Mouse (Mus musculus) bone marrow macrophage, adult 2 months (primary cell): ENCODE measurements around the gene Tmem222. TPM values are rescaled to one million over a fixed set of nuclear protein-coding genes. Genes with fewer than 3 reads are reported as not detected.

Source experiments
- H3K27ac ChIP-seq: 2 replicates; pipeline ENCODE4 v1.5.1; 2012; ENCODE audit warnings: low read depth, low read length; ENCODE audit not compliant: insufficient read depth
- H3K4me1 ChIP-seq: 2 replicates; pipeline ENCODE4 v1.6.1; 2012; ENCODE audit warnings: low read length; ENCODE audit not compliant: control insufficient read depth, insufficient read depth
- H3K4me3 ChIP-seq: 2 replicates; pipeline ENCODE4 v1.5.1; 2012; ENCODE audit warnings: mild to moderate bottlenecking, low read length, moderate library complexity; ENCODE audit not compliant: insufficient read depth
- CTCF ChIP-seq: IDR thresholded peaks from 2 replicates; pipeline ENCODE4 v1.5.1; 2012; ENCODE audit warnings: low read depth, mild to moderate bottlenecking, low read length, moderate library complexity
- POLR2A ChIP-seq: IDR thresholded peaks from 2 replicates; pipeline ENCODE4 v1.6.1; 2012; ENCODE audit warnings: mild to moderate bottlenecking, low read depth, low read length, borderline replicate concordance
- polyA plus RNA-seq: library from polyadenylated mRNA; stranded (reverse); fragments of >200 nt; gene quantifications from 2 replicates; pipeline ENCODE4 v1.2.4, GENCODE M21; 2012; ENCODE audit not compliant: missing spikeins, insufficient read depth, insufficient read length

Tmem222 gene
- polyA plus RNA-seq, 1 experiment: 40.8 TPM

- no peak overlapping the region for H3K27ac ChIP-seq
- TF ChIP-seq CTCF (no peak), POLR2A (no peak)
- H3K4me1 ChIP-seq: no peaks in the 10 kb centered on the region
- H3K4me3 ChIP-seq: no peak overlapping the region
These were observed 22.2 kb downstream of the Tmem222 start for GRCm38 (mm10) chr4:133255392-133255791.

DNA sequence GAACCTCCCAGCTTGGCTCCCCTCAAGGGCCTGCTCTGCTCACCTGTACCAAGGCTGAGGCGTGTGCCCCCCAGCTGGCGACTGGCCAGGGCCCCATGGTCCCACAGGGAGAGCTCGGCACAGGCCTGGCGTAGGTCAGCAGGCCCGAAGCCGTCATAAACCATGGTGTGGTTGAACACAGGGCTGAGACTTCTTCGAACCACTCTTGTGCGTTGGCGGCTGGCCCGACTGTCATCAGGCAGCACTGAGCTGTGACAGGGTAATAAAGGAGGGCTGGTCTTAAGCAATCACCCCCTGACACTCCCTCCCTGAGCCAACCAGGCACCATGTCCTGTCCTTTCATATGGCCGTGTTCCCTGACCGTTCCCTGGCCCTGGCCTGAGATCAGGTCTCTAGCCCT lies 24.2 kb downstream of the Tmem222 start:
- H3K27ac ChIP-seq: no peak overlapping the region
- no peak for TF ChIP-seq POLR2A
- TF ChIP-seq CTCF: no peak
- H3K4me3 ChIP-seq: no peak overlapping the region
- H3K4me1 ChIP-seq: no peaks in the 10 kb centered on the region

GRCm38 (mm10) chr4:133252089-133252488 lies 25.5 kb downstream of the Tmem222 start:
- Histone ChIP-seq H3K4me3 (no peak overlapping the region), H3K27ac (no peak overlapping the region), H3K4me1 (no peaks in the 10 kb centered on the region)
- TF ChIP-seq CTCF (no peak), POLR2A (no peak)

- Histone ChIP-seq H3K4me3 (no peak overlapping the region), H3K4me1 (no peaks in the 10 kb centered on the region), H3K27ac (no peak overlapping the region)
- no peak for TF ChIP-seq POLR2A
- no peak for TF ChIP-seq CTCF
These were observed 26.4 kb downstream of the Tmem222 start for GRCm38 (mm10) chr4:133251214-133251613.

- Histone ChIP-seq H3K4me1 (no peaks in the 10 kb centered on the region), H3K4me3 (no peak overlapping the region), H3K27ac (no peak overlapping the region)
- no peak for TF ChIP-seq POLR2A
- TF ChIP-seq CTCF: peak; percentile 89
These were observed 27.0 kb downstream of the Tmem222 start for GRCm38 (mm10) chr4:133250609-133251008.

GRCm38 (mm10) chr4:133247806-133248449 lies 29.7 kb downstream of the Tmem222 start:
- Histone ChIP-seq H3K4me1 (no peaks in the 10 kb centered on the region), H3K4me3 (no peak overlapping the region), H3K27ac (no peak overlapping the region)
- no peak for TF ChIP-seq CTCF
- TF ChIP-seq POLR2A: no peak

DNA sequence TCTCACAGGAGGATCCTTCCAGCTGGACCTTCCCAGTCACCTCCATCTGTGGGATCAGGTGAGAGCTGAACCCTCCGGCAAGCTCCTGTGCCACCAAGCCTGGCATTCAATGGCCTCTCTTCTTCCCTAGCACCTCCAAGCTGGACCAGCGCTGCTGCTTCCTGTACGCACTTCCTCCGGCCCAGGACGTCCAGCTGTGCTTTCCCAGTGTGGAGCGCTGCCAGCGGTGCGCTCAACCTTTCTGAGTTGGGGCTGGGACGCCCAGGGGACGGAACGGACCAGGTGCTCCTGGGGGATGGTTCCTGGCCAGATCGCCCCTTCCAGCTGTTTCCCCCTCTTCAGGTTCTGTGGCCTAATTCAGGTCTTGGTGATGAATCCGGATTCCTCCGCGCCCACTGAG lies 30.5 kb downstream of the Tmem222 start:
- TF ChIP-seq POLR2A (no peak), CTCF (no peak)
- Histone ChIP-seq H3K27ac (no peak overlapping the region), H3K4me3 (no peak overlapping the region), H3K4me1 (peaks cover 2% of the 10 kb centered on the region)

DNA sequence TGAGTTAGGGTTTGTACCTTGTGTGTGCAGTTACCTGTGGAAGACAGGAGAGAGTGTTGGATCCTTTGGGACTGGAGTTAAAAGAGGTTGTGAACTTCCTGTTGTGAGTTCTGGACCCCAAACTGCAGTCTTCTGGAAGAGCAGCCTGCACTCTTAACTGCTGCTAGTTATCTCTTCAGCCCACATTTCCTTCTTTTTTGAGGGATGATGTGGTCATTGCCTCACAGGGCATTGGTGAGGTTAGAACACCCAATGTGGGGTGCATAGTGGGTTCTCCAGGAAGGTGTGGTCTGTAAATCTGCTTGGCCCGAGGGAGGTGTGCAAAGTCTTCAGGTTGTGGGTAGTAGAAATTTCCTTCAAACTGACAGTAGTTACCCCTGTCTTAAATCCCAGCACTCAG lies 33.3 kb downstream of the Tmem222 start:
- TF ChIP-seq POLR2A: no peak
- TF ChIP-seq CTCF: no peak
- Histone ChIP-seq H3K27ac (no peak overlapping the region), H3K4me1 (peaks cover 7% of the 10 kb centered on the region), H3K4me3 (no peak overlapping the region)

GRCm38 (mm10) chr4:133243538-133243937 lies 34.1 kb downstream of the Tmem222 start:
- Histone ChIP-seq H3K4me3 (no peak overlapping the region), H3K27ac (no peak overlapping the region), H3K4me1 (peaks cover 10% of the 10 kb centered on the region)
- TF ChIP-seq CTCF: no peak
- no peak for TF ChIP-seq POLR2A

- no peak overlapping the region for H3K4me3 ChIP-seq
- H3K27ac ChIP-seq: no peak overlapping the region
- H3K4me1 ChIP-seq: peaks cover 13% of the 10 kb centered on the region
- TF ChIP-seq CTCF (no peak), POLR2A (no peak)
These were observed 34.9 kb downstream of the Tmem222 start for GRCm38 (mm10) chr4:133242710-133243109.
